Mouse (Mus musculus) intestine, embryonic 14.5 days (tissue): Measurements from ENCODE around the gene Gm21117. TPM values are rescaled to one million over a fixed set of nuclear protein-coding genes. Genes with fewer than 3 reads are reported as not detected.
"Not testable (repeated sequence)": the region's sequence is repeated elsewhere in the genome, so short reads cannot be mapped to it uniquely, and the experiment has no call there.

Experiments
- ATAC-seq: fragments of 200-750 bp; cut with Nextera tagmentation; replicated peaks from 2 replicates; pipeline ENCODE4 v1.8.0; 2017; ENCODE audit warnings: low read depth, moderate number of reproducible peaks, moderate TSS enrichment, moderate library complexity; ENCODE audit not compliant: low FRiP score, low TSS enrichment
- DNase-seq: peaks from one replicate; pipeline ENCODE4 v3.0.0-alpha.2; 2018; ENCODE audit warnings: low spot score
- H3K27ac ChIP-seq: fragments of 300-500 bp; sonication (generic); 2 replicates; pipeline ENCODE4 v1.5.1; 2014; ENCODE audit warnings: low read depth, mild to moderate bottlenecking, control low read depth
- H3K27me3 ChIP-seq: fragments of 300-500 bp; sonication (generic); replicated peaks from 2 replicates; pipeline ENCODE4 v1.6.1; 2014; ENCODE audit warnings: low read length, control low read depth; ENCODE audit not compliant: control insufficient read depth, insufficient read depth
- H3K36me3 ChIP-seq: fragments of 300-500 bp; sonication (generic); 2 replicates; pipeline ENCODE4 v1.6.1; 2014; ENCODE audit warnings: low read length, control low read depth; ENCODE audit not compliant: control insufficient read depth, insufficient read depth
- H3K4me1 ChIP-seq: fragments of 300-500 bp; sonication (generic); replicated peaks from 2 replicates; pipeline ENCODE4 v1.6.1; 2014; ENCODE audit warnings: low read length, control low read depth, mixed read lengths; ENCODE audit not compliant: control insufficient read depth, insufficient read depth
- H3K4me2 ChIP-seq: fragments of 300-500 bp; sonication (generic); 2 replicates; pipeline ENCODE4 v1.6.1; 2014; ENCODE audit warnings: low read length
- H3K4me3 ChIP-seq: fragments of 300-500 bp; sonication (generic); 2 replicates; pipeline ENCODE4 v1.5.1; 2014; ENCODE audit warnings: low read depth, low read length, control low read depth, mixed read lengths
- H3K9ac ChIP-seq: fragments of 300-500 bp; sonication (generic); 2 replicates; pipeline ENCODE4 v1.6.1; 2014; ENCODE audit warnings: mild to moderate bottlenecking, low read length
- H3K9me3 ChIP-seq: fragments of 300-500 bp; sonication (generic); 2 replicates; pipeline ENCODE4 v1.6.1; 2016; ENCODE audit warnings: low read length, control low read depth; ENCODE audit not compliant: control insufficient read depth
- WGBS: fragments of 180-500 bp; shearing (Covaris S2); extraction: QIAGEN DNeasy Blood & Tissue Kit; methylation state at CpG from one replicate; pipeline ENCODE4 v1.1.7; 2014; 5-methylcytosine and 5-hydroxymethylcytosine counted together
- polyA plus RNA-seq: library from polyadenylated mRNA; unstranded; fragments of >200 nt; fragmentation: Nextera tagmentation; extraction: Ambion mirVana; gene quantifications from 2 replicates; pipeline ENCODE4 v1.2.1, GENCODE M21; 2014

Gene Gm21117
- not detected in 2 replicates for polyA plus RNA-seq

DNA sequence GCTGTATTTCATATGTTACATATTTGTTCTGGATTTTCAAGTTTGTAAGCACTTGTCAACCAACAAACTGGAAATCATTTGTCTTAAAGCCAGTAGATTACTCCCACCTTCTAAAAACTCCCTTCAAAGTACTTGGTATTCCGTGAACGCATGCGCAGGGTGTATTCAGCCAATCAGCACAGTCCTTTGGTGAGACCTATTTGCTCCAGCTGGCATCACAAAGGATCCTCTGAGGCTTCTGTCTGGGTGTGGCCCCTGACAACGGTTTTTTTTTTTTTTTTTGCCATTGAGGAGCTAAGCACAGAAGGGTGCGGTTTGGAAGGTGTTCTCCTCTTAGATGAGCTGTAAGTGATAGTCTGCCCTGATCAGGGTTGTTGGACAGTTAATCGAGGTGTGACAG, at the start of gene Gm21117:
Gene Gm21117 (plus strand): TSS at position 301 of the 400 bp plus-strand sequence.
- H3K9me3 ChIP-seq, H3K4me3 ChIP-seq, H3K27ac ChIP-seq, H3K27me3 ChIP-seq, ATAC-seq, H3K4me1 ChIP-seq, H3K9ac ChIP-seq, H3K4me2 ChIP-seq, DNase-seq, H3K36me3 ChIP-seq: not testable (repeated sequence)
- WGBS = no CpG with 5 or more reads among the region's 6 CpGs
